Mouse (Mus musculus): ENCODE results near the gene Pigl. TPM values are rescaled to one million over a fixed set of nuclear protein-coding genes. Genes with fewer than 3 reads are reported as not detected.
A peak's percentile ranks its signal among the peaks of the same experiment; 100 is the strongest.

Pigl gene
- polyA plus RNA-seq, 1 experiment from 2014 or later = 9.8 TPM

GRCm38 (mm10) chr11:62537590-62537989, 79.3 kb downstream of the Pigl start:
- 0 out of 2 replicates have a peak overlapping the region, but pooled peaks have one; percentile 39 for H3K27ac ChIP-seq (replicated peaks)

DNA sequence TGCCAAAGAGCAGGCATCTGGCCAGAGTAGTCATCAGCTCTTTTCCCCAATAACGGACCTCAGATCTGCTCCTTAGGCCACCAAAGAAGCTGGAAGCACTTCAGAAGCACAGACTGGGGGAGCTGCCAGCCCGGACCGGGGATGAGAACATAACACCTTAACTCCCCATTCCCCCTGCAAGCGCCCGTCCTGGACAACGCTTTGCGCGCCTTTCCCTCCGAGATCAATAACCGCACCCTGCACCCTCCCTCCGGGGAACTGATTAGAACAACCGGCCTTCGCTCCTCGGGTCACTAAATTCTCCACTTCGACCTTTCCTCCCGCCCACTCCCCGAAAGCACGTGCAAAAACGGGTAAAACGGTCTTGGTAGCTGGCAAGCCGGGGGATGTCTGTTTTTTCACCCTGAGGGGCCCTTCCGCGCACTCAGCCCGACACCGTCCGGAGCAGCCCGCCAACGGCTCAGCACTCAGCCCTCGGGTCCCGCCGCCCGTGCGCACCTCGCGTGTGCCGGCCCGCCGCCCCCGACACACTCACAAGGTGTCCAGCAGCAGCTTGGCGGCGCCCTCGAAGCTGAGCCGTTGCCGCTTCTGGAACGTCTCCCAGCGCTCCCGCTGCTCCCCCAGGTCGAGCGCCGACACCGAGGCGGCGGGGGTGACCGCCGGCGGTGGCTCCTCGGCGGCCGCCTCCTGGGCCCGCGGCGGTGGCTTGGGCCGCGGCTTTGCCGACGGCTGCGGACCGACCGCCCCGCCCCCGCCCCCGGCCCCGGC, 80.2 kb downstream of the Pigl start:
- peak overlapping the region; percentile 84 for H3K27ac ChIP-seq (replicated peaks)
- under 1% methylated on average over 52 of the region's 73 CpGs for WGBS
- peaks cover 20% of the 10 kb centered on the region for H3K4me1 ChIP-seq
- H3K9ac ChIP-seq (replicated peaks) = peak overlapping the region; percentile 86
- H3K4me2 ChIP-seq = peak overlapping the region; percentile 73
- H3K4me3 ChIP-seq (replicated peaks) = peak overlapping the region; percentile 81
- no peaks in the 10 kb centered on the region for H3K9me3 ChIP-seq (replicated peaks)
- no peaks in the 10 kb centered on the region for H3K27me3 ChIP-seq (replicated peaks)
- ATAC-seq (ENCODE audit: low FRiP score) = peak; percentile 88
- H3K36me3 ChIP-seq = peaks cover 6% of the 10 kb centered on the region; the same call in 1 of the 2 replicates

More at GRCm38 (mm10) chr11:62537590-62537989, 79.3 kb downstream of the Pigl start:
- peak; percentile 49; the same call in 1 of the 2 replicates for ATAC-seq (ENCODE audit: low FRiP score)
- Histone ChIP-seq H3K4me1 (peaks cover 20% of the 10 kb centered on the region), H3K4me3 (replicated peaks) (peak overlapping the region; percentile 30), H3K36me3 (peaks cover 10% of the 10 kb centered on the region; the same call in 1 of the 2 replicates), H3K9me3 (replicated peaks) (no peaks in the 10 kb centered on the region), H3K9ac (replicated peaks) (no peak overlapping the region), H3K27me3 (replicated peaks) (no peaks in the 10 kb centered on the region), H3K4me2 (peak overlapping the region; percentile 73)
- WGBS = 7% methylated on average over 7 of the region's 7 CpGs

GRCm38 (mm10) chr11:62539089-62539890, 81.0 kb downstream of the Pigl start, which contains the start of gene Cenpv:
Cenpv (minus strand) TSS chr11:62539261.
- Histone ChIP-seq H3K9me3 (replicated peaks) (no peaks in the 10 kb centered on the region), H3K4me2 (peak within 1 kb of the TSS; percentile 73), H3K4me3 (replicated peaks) (peak within 1 kb of the TSS; percentile 81), H3K4me1 (peaks cover 20% of the 10 kb centered on the region), H3K27me3 (replicated peaks) (no peaks in the 10 kb centered on the region), H3K9ac (replicated peaks) (peak within 1 kb of the TSS; percentile 86), H3K27ac (replicated peaks) (peak within 1 kb of the TSS; percentile 84), H3K36me3 (no peaks in the 10 kb centered on the region)
- WGBS = 6% methylated on average over 50 of the region's 57 CpGs
- peak; percentile 83 for ATAC-seq (ENCODE audit: low FRiP score)

- Histone ChIP-seq H3K27me3 (replicated peaks) (no peaks in the 10 kb centered on the region), H3K4me2 (no peak overlapping the region), H3K9ac (replicated peaks) (no peak overlapping the region), H3K4me1 (peaks cover 20% of the 10 kb centered on the region), H3K4me3 (replicated peaks) (no peak overlapping the region), H3K9me3 (replicated peaks) (no peaks in the 10 kb centered on the region), H3K27ac (replicated peaks) (no peak overlapping the region), H3K36me3 (no peaks in the 10 kb centered on the region)
- 88% methylated on average over 7 of the region's 7 CpGs for WGBS
- ATAC-seq (ENCODE audit: low FRiP score) = no peak
These were observed 81.9 kb downstream of the Pigl start for GRCm38 (mm10) chr11:62540167-62540566.

DNA sequence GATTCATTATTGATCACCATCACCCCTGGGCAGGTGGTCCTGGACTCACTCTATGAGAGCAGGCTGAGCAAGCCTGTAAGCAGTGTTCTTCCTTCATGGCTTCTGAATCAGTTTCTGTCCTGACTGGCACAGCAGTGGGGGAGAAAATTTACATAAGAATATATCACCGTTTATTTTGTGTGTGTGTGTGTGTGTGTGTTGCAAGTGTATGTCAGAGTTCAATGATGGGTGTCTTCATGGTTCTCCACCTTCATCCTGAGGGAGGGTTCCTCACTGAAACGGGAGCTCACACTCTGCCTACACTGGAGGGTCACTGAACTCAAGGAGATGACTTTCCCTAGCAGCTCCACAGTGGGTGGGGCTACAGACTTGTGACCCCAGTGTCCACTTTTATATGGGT, 82.7 kb downstream of the Pigl start:
- Histone ChIP-seq H3K9me3 (replicated peaks) (no peaks in the 10 kb centered on the region), H3K4me3 (replicated peaks) (no peak overlapping the region), H3K4me2 (no peak overlapping the region), H3K4me1 (peaks cover 20% of the 10 kb centered on the region), H3K36me3 (no peaks in the 10 kb centered on the region), H3K27ac (replicated peaks) (no peak overlapping the region), H3K9ac (replicated peaks) (no peak overlapping the region), H3K27me3 (replicated peaks) (no peaks in the 10 kb centered on the region)
- WGBS = 64% methylated on average over 2 of the region's 2 CpGs
- no peak for ATAC-seq (ENCODE audit: low FRiP score)

- Histone ChIP-seq H3K4me1 (peaks cover 20% of the 10 kb centered on the region), H3K9ac (replicated peaks) (no peak overlapping the region), H3K36me3 (no peaks in the 10 kb centered on the region), H3K9me3 (replicated peaks) (no peaks in the 10 kb centered on the region), H3K27me3 (replicated peaks) (no peaks in the 10 kb centered on the region), H3K27ac (replicated peaks) (no peak overlapping the region), H3K4me3 (replicated peaks) (no peak overlapping the region), H3K4me2 (no peak overlapping the region)
- WGBS = 90% methylated on average over 8 of the region's 8 CpGs
- ATAC-seq (ENCODE audit: low FRiP score) = no peak
These were observed 83.3 kb downstream of the Pigl start for GRCm38 (mm10) chr11:62541581-62541980.

- Histone ChIP-seq H3K9ac (replicated peaks) (no peak overlapping the region), H3K36me3 (no peaks in the 10 kb centered on the region), H3K4me2 (no peak overlapping the region), H3K27ac (replicated peaks) (no peak overlapping the region), H3K4me3 (replicated peaks) (no peak overlapping the region), H3K9me3 (replicated peaks) (no peaks in the 10 kb centered on the region), H3K4me1 (peaks cover 6% of the 10 kb centered on the region), H3K27me3 (replicated peaks) (no peaks in the 10 kb centered on the region)
- no peak for ATAC-seq (ENCODE audit: low FRiP score)
- 96% methylated on average over 3 of the region's 3 CpGs for WGBS
These were observed 85.7 kb downstream of the Pigl start for GRCm38 (mm10) chr11:62543991-62544390.

- Histone ChIP-seq H3K4me3 (replicated peaks) (peak overlapping the region; percentile 71), H3K27me3 (replicated peaks) (no peaks in the 10 kb centered on the region), H3K36me3 (0 out of 2 replicates have a peak, but pooled peaks cover 4% of the 10 kb centered on the region), H3K9ac (replicated peaks) (peak overlapping the region; percentile 97), H3K27ac (replicated peaks) (peak overlapping the region; percentile 99), H3K4me2 (peak overlapping the region; percentile 74), H3K9me3 (replicated peaks) (no peaks in the 10 kb centered on the region), H3K4me1 (peaks cover 31% of the 10 kb centered on the region)
- WGBS = 12% methylated on average over 5 of the region's 5 CpGs
- no peak for ATAC-seq (ENCODE audit: low FRiP score)
These were observed 91.5 kb downstream of the Pigl start for GRCm38 (mm10) chr11:62549782-62550181.

DNA sequence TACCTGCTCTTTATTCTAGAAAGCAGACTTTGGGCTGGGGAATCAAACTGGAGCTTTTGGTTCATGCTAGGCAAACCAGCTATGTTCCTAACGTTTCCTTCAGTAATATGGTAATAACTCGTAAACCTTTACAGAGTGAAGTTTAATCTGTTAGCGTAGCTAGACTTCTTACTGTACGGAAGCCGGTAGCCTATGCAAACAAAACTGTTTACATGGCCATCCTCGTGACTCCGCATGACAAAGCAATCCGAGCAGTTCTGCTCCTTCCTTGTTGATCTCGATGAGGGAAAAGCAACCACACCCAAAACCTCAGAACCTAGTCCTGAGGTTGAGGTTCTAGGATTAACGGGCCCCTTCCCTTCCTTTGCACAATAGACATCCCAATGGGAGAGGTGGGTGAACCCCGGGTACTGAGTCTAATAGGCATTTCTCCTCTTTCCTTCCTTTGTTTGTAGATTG, 92.0 kb downstream of the Pigl start:
- under 1% methylated on average over 11 of the region's 11 CpGs for WGBS
- Histone ChIP-seq H3K36me3 (0 out of 2 replicates have a peak, but pooled peaks cover 7% of the 10 kb centered on the region), H3K4me2 (peak overlapping the region; percentile 74), H3K9ac (replicated peaks) (peak overlapping the region; percentile 97), H3K27ac (replicated peaks) (peak overlapping the region; percentile 99), H3K9me3 (replicated peaks) (no peaks in the 10 kb centered on the region), H3K4me1 (peaks cover 35% of the 10 kb centered on the region), H3K27me3 (replicated peaks) (no peaks in the 10 kb centered on the region), H3K4me3 (replicated peaks) (peak overlapping the region; percentile 71)
- no peak; the same call in 1 of the 2 replicates for ATAC-seq (ENCODE audit: low FRiP score)

DNA sequence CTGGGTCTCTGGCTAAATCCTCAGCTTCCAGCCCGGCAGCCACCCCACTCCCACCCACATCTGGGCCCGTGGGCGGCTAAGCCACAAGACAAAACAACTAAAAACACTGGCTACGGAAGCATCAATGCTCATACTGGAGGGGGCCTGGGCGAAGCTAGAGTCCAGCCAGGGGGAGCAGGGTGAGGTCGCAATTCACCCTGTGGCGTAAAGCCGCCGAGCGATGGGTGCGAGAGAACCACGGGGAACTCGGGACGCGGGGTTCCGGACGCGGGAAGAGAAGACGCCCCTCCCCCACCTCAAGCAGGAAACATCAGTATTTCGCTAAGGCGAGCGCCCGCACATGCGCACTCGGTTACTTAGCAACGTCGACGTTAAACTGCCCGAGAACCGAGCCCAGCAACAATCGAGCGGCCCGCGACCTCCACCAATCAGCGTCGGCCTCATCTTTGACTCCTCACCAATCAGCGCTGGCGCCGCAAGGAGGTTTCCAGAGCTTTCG, 92.5 kb downstream of the Pigl start, which contains the start of gene Ubb:
Ubb (plus strand) TSS at position 445 of the 499 bp plus-strand sequence.
- peak within 1 kb of the TSS; percentile 71 for H3K4me3 ChIP-seq (replicated peaks)
- no peaks in the 10 kb centered on the region for H3K9me3 ChIP-seq (replicated peaks)
- H3K4me1 ChIP-seq = peaks cover 39% of the 10 kb centered on the region
- peak; percentile 98 for ATAC-seq (ENCODE audit: low FRiP score)
- under 1% methylated on average over 40 of the region's 40 CpGs for WGBS
- H3K9ac ChIP-seq (replicated peaks) = peak within 1 kb of the TSS; percentile 97
- 0 out of 2 replicates have a peak, but pooled peaks cover 7% of the 10 kb centered on the region for H3K36me3 ChIP-seq
- peak within 1 kb of the TSS; percentile 74 for H3K4me2 ChIP-seq
- H3K27ac ChIP-seq (replicated peaks) = peak within 1 kb of the TSS; percentile 99
- no peaks in the 10 kb centered on the region for H3K27me3 ChIP-seq (replicated peaks)

Data from neural tube, embryonic 15.5 days (tissue).